Mouse (Mus musculus): Measurements from ENCODE around the gene Zbed4.
"Not testable (repeated sequence)": the region's sequence is repeated elsewhere in the genome, so short reads cannot be mapped to it uniquely, and the experiment has no call there.

The Zbed4 gene

DNA sequence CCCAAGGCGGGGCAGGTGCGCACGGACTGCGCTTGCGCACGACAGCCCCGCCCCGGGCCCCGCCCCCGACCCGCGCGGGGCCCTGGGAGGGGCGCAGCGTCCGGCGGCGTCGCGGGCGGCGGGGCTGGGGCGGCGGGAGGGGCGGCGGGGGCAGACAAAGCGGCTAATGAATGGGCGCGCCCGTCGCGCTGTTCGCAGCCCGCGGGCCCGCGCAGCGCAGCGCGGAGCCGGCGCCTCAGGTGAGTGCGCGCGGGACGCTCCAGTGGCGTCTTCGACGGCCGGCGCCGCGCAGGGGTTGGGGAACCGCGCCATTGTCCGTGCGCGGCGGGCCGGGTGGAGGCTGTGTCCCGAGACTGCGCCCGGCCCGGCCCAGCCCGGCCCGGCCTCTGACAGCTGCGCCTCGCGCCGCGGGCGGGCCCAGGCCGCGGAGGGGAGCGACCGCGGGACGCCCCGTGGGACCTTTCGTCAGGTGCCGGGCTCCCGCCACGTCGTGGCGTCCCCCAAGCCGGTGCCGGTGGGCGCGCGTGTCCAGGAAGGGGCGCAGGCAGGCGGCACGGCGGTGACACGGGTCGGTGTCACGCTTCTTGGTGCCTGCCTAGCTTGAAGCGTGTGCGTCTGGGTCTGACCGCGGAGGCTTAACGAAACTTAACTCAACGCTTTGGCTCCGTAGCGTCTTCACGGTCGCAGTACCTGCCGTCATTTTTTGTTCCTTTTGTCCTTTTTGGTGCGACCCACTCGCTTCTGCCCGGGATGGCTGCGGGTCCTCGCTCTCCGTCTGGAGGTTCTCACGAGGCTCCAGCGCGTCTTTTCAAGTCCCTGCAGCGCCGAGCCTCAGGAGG lies at the start of gene Zbed4:
Gene Zbed4 (plus strand): TSS at position 97 of the 839 bp plus-strand sequence.
- peak; percentile 78 for DNase-seq

- no peak for DNase-seq
These were observed 49.0 kb upstream of the Zbed4 start for GRCm38 (mm10) chr15:88702501-88702900.

- DNase-seq: no peak
These were observed 47.2 kb upstream of the Zbed4 start for GRCm38 (mm10) chr15:88704284-88704683.

GRCm38 (mm10) chr15:88706320-88706719 lies 45.1 kb upstream of the Zbed4 start:
- DNase-seq: no peak

DNA sequence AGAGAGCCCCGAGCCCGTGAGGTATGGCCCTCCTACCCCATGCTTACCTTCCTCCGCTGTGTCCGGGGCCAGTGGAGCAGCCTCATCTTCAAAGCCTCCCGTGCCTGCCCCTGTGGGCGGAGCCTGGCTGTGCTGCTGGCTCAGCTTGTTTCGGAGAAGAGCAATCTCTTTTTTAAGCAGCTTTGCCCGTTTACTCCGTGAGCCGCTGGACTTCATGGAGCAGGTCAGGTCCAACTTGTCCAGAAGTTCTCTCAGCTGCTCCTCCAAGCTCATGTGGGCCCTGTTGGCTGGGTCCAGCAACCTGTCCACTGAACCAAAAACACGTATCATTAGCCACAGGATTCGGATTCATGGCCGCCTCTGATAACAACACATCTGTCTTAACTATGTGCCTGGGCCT lies 44.5 kb upstream of the Zbed4 start:
- not testable (repeated sequence) for DNase-seq

- DNase-seq: no peak
These were observed 43.3 kb upstream of the Zbed4 start for GRCm38 (mm10) chr15:88708204-88708603.

- DNase-seq: no peak
These were observed 42.6 kb upstream of the Zbed4 start for GRCm38 (mm10) chr15:88708657-88709511.

GRCm38 (mm10) chr15:88709878-88710277 lies 41.6 kb upstream of the Zbed4 start:
- no peak for DNase-seq

GRCm38 (mm10) chr15:88712501-88712900 lies 39.0 kb upstream of the Zbed4 start:
- DNase-seq: no peak

DNA sequence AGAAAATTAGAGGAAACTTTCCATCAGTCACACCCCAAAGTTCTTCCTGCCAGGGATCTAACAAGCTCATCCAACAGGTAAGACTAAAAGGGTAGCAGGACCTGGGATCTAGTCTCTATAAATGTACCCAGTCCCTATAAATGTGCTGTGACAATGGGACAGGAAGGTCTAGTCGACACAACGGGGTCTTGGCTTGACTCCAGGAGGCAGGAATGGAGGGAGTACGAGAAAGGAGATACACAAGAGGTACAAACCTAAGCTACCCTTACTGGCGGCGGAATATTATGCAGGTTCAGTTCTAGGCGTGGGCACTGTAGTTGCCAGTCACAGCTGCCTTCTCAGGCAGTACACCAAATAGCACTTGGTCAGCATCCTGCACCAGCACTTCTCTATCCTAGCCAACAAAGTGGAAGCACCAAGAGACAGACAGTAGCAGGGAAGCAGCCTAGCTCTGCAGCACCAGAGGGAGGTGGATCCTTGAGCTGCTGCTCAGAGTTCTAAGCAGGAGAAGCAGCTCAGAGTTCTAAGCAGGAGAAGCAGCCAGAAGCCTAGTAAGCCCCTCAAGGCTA lies 37.4 kb upstream of the Zbed4 start:
- DNase-seq: no peak

GRCm38 (mm10) chr15:88716350-88716749 lies 35.1 kb upstream of the Zbed4 start:
- DNase-seq: peak; percentile 45

- DNase-seq: no peak
These were observed 34.2 kb upstream of the Zbed4 start for GRCm38 (mm10) chr15:88717239-88717638.

DNA sequence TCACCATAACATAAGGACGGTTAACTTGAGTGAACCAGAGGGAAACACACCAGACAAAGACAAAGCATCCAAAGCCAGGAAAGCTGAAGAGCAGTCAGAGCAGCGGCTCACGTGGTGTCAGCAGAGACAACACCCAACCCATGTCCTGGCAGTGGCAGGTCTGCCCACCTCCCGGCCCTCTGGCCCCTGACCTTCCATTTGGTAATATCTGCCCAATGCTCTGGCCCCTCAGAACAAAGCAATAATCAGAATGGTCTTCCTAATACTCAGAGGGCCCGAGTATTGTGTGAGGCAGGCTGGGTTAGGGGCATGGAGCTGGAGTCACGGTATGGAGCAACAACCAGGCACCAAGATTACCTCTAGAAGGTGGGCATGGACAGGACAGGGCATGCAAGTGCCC lies 28.3 kb upstream of the Zbed4 start:
- DNase-seq: no peak

GRCm38 (mm10) chr15:88724311-88724710 lies 27.1 kb upstream of the Zbed4 start:
- DNase-seq: no peak

DNA sequence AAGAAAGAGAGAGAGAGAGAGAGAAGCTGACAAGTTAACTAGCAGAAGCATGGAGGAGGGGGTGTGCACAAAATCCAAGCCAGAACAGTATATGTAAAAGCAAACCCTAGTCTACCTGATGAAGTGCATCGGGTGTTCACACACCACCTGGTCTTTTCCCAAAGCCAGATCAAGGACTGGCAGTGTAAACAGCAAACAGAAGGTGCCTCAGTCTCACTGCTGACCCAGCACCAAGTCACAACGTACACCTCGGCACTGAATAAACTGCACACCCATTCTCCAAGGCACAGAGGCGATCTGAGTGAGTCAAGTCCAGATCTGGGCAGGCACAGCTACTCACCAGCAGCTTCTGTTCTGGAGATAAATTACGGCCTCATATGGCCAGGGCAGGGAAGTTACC lies 26.4 kb upstream of the Zbed4 start:
- no peak for DNase-seq

DNA sequence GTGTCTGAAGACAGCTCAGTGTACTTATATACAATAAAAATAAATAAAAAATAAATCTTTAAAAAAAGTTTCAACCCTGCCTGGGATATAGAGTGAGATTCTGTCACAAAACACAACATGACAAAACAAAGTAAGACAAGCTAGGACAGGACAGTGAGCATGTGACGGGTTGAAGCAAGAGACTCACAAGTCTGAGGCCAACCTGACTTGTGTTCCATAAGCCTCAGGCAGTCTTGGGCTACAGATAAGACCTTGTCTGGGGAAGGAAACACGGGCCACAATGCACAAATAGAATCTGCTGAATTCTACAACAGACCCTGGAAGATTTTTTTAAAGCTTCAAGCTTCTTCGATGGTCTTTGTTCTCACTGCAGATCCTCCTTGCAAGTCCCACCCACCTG lies 24.3 kb upstream of the Zbed4 start:
- no peak for DNase-seq

GRCm38 (mm10) chr15:88730717-88731116 lies 20.7 kb upstream of the Zbed4 start:
- no peak for DNase-seq

GRCm38 (mm10) chr15:88732405-88733020 lies 18.9 kb upstream of the Zbed4 start:
- no peak for DNase-seq

DNA sequence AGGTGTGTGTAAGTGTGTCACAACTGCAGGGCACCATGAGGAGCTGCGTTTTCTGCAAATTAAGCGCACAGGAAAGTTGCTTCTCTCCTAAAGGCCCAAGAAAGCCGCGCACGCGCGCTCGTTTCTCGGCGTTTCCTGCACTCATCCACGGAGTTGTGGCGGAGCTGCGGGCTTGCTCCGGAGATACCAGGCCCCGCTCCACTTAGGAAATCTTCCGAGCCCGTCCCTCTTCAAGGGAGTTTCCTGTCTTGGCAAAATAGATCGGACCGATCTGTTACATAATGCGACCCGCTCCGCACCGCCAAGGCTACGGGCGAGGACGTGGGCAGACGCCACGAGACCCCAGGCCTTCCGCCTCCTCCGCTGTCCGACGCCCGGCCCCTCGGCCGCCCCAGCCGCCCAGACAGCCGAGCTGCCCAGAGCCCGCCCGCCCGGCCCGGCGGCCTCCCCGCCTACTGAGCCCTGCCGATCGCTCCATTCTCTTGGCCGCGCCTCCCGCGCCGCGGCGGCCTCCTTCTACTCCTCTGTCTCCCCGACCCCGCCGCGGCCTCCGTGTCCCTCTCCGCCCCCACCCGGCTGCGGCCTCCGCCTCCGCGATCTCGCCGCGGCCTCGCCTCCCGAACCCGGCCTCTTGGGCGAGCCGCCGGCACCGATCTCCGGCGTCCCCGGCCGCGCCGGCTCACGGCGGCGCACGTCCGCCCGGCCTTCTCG lies 18.3 kb upstream of the Zbed4 start:
- peak; percentile 79 for DNase-seq

DNA sequence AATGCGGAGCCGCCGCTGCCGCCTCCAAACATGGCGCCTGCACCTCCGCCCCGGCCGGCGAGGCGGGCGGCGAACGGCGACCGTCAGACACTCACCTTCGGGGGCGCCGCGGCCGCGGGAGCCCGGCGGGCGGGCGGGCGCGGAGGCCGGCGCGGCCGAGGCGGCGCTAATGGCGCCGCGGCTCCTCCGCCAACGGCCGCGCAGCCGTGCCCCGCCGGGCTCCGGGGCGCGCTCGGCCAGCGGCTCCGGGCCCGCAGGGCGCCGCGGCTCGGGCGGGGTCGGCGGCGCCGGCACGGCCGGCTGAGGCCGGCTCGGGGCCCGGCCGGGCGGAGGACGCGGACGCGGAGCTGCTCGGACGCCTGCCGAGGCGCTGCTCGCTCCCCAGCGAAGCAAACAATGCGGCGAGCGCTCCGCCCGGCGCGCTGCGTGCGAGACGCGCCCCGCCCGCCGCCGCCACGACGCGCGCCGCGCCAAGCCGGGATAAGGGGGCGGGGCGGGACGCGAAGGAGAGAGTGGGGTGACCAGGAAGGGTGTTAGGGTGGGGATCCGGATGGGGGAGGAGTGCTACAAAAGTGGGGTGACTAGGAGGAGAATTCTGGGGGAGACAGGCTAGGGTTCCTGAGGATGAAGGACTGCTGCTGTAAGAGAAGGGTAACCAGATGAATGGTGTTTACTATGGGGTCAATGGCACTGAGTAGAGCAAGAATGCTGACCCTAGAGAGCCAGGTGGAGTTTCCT lies 17.5 kb upstream of the Zbed4 start, which contains the start of gene Brd1:
Gene Brd1 (minus strand): TSS at position 400 of the 738 bp plus-strand sequence.
- DNase-seq: peak; percentile 85

- no peak for DNase-seq
These were observed 15.3 kb upstream of the Zbed4 start for GRCm38 (mm10) chr15:88736166-88736565.

GRCm38 (mm10) chr15:88738466-88738865 lies 13.0 kb upstream of the Zbed4 start:
- no peak for DNase-seq
